Mouse (Mus musculus) MEL (cell line): ENCODE data around the gene Acadsb. TPM values are rescaled to one million over a fixed set of nuclear protein-coding genes. Genes with fewer than 3 reads are reported as not detected.

Experiments
- DNase-seq: peaks from one replicate; pipeline ENCODE4 v3.0.0; 2011; ENCODE audit warnings: low read depth, low spot score
- H3K27ac ChIP-seq: 2 replicates; pipeline ENCODE4 v1.5.1; 2012; ENCODE audit warnings: low read depth, mild to moderate bottlenecking, control low read depth, low read length, moderate library complexity; ENCODE audit not compliant: control insufficient read depth
- H3K27me3 ChIP-seq, 2 experiments: fragments of 150-350 bp in 1 of 2; sonication (generic) in 1 of 2; 2 replicates each; pipeline ENCODE4 v1.6.1; 2012; ENCODE audit warnings: low read length in 2 of 2, mild to moderate bottlenecking in 2 of 2, improper control_type of control experiment in 1 of 2, moderate library complexity in 1 of 2; ENCODE audit not compliant: insufficient read depth in 2 of 2, control insufficient read depth in 1 of 2
- H3K36me3 ChIP-seq, 2 experiments: 2 replicates each; pipeline ENCODE4 v1.6.1; 2012 to 2014; ENCODE audit warnings: low read length in 2 of 2, improper control_type of control experiment in 1 of 2, inconsistent platforms in 1 of 2, mild to moderate bottlenecking in 1 of 2; ENCODE audit not compliant: insufficient read depth in 2 of 2, control insufficient read depth in 1 of 2
- H3K4me1 ChIP-seq, 2 experiments: fragments of 150-350 bp in 1 of 2; sonication (generic) in 1 of 2; 2 replicates each; pipeline ENCODE4 v1.6.1; 2012; ENCODE audit warnings: low read length in 2 of 2, improper control_type of control experiment in 1 of 2, mild to moderate bottlenecking in 1 of 2; ENCODE audit not compliant: insufficient read depth in 2 of 2, control insufficient read depth in 1 of 2
- H3K4me3 ChIP-seq, 2 experiments: fragments of 150-350 bp in 1 of 2; sonication (generic) in 1 of 2; 2 replicates each; pipeline ENCODE4 v1.5.1; 2012; ENCODE audit warnings: low read depth in 2 of 2, low read length in 2 of 2, mild to moderate bottlenecking in 2 of 2, moderate library complexity in 2 of 2, control low read depth in 1 of 2, improper control_type of control experiment in 1 of 2; ENCODE audit not compliant: control insufficient read depth in 1 of 2, insufficient read depth in 1 of 2
- H3K79me2 ChIP-seq: 2 replicates; pipeline ENCODE4 v1.6.1; 2012; ENCODE audit warnings: mild to moderate bottlenecking, low read length, moderate library complexity; ENCODE audit not compliant: control insufficient read depth, poor library complexity, insufficient read depth
- H3K9ac ChIP-seq: 2 replicates; pipeline ENCODE4 v1.6.1; 2012; ENCODE audit warnings: low read depth, mild to moderate bottlenecking, control low read depth, low read length, moderate library complexity; ENCODE audit not compliant: control insufficient read depth, poor library complexity, severe bottlenecking
- H3K9me3 ChIP-seq: fragments of 150-350 bp; sonication (generic); replicated peaks from 2 replicates; pipeline ENCODE4 v1.6.1; 2012; ENCODE audit warnings: mild to moderate bottlenecking, low read length, improper control_type of control experiment, moderate library complexity; ENCODE audit not compliant: insufficient read depth
- BHLHE40 ChIP-seq: IDR thresholded peaks from 2 replicates; pipeline ENCODE4 v1.6.1; 2012; ENCODE audit warnings: low read depth, mild to moderate bottlenecking, inconsistent platforms, low read length, improper control_type of control experiment, borderline replicate concordance
- CHD2 ChIP-seq: IDR thresholded peaks from 2 replicates; pipeline ENCODE4 v1.6.1; 2011; ENCODE audit warnings: low read length, improper control_type of control experiment
- E2F4 ChIP-seq: IDR thresholded peaks from 2 replicates; pipeline ENCODE4 v1.6.1; 2011; ENCODE audit warnings: low read depth, low read length, improper control_type of control experiment, borderline replicate concordance
- EP300 ChIP-seq, 2 experiments: IDR thresholded peaks; 2 replicates each; pipeline ENCODE4 v1.6.1; 2011; ENCODE audit warnings: improper control_type of control experiment in 2 of 2, low read length in 2 of 2, low read depth in 1 of 2, mild to moderate bottlenecking in 1 of 2
- GATA1 ChIP-seq: IDR thresholded peaks from 2 replicates; pipeline ENCODE4 v1.6.1; 2011; ENCODE audit warnings: low read depth, low read length, improper control_type of control experiment
- JUND ChIP-seq: IDR thresholded peaks from 2 replicates; pipeline ENCODE4 v1.6.1; 2011; ENCODE audit warnings: low read depth, mild to moderate bottlenecking, improper control_type of control experiment, low read length
- KAT2A ChIP-seq: conservative IDR thresholded peaks from 2 replicates; pipeline ENCODE4 v1.6.1; 2012; ENCODE audit warnings: low read depth, low read length, improper control_type of control experiment, inconsistent platforms
- MAFK ChIP-seq: IDR thresholded peaks from 2 replicates; pipeline ENCODE4 v1.6.1; 2011; ENCODE audit warnings: low read depth, mild to moderate bottlenecking, low read length, improper control_type of control experiment, borderline replicate concordance
- MAX ChIP-seq: IDR thresholded peaks from 2 replicates; pipeline ENCODE4 v1.6.1; 2011; ENCODE audit warnings: low read length, improper control_type of control experiment
- MEF2A ChIP-seq: IDR thresholded peaks from 2 replicates; pipeline ENCODE4 v1.6.1; 2014; ENCODE audit warnings: low read depth, mild to moderate bottlenecking, inconsistent platforms, low read length, improper control_type of control experiment; ENCODE audit not compliant: poor library complexity, insufficient replicate concordance, severe bottlenecking; ENCODE audit errors: extremely low read depth
- MYC ChIP-seq: IDR thresholded peaks from 2 replicates; pipeline ENCODE4 v1.6.1; 2011; ENCODE audit warnings: low read depth, mild to moderate bottlenecking, low read length, improper control_type of control experiment, moderate library complexity
- NRF1 ChIP-seq: IDR thresholded peaks from 2 replicates; pipeline ENCODE4 v1.6.1; 2014; ENCODE audit warnings: low read depth, mild to moderate bottlenecking, inconsistent platforms, low read length, improper control_type of control experiment, moderate library complexity; ENCODE audit not compliant: poor library complexity, insufficient read depth, severe bottlenecking
- POLR2AphosphoS2 ChIP-seq: IDR thresholded peaks from 2 replicates; pipeline ENCODE4 v1.6.1; 2011; ENCODE audit warnings: low read length, improper control_type of control experiment
- POLR2AphosphoS5 ChIP-seq: IDR thresholded peaks from 2 replicates; pipeline ENCODE4 v1.6.1; 2012; ENCODE audit warnings: low read depth, borderline replicate concordance, mild to moderate bottlenecking, inconsistent platforms, low read length, moderate library complexity, mixed read lengths
- RAD21 ChIP-seq: IDR thresholded peaks from 2 replicates; pipeline ENCODE4 v1.6.1; 2011; ENCODE audit warnings: mild to moderate bottlenecking, low read depth, low read length, improper control_type of control experiment
- RCOR1 ChIP-seq: IDR thresholded peaks from 2 replicates; pipeline ENCODE4 v1.6.1; 2012; ENCODE audit warnings: low read depth, mild to moderate bottlenecking, inconsistent platforms, low read length, improper control_type of control experiment
- UBTF ChIP-seq: IDR thresholded peaks from 2 replicates; pipeline ENCODE4 v1.6.1; 2012; ENCODE audit warnings: low read depth, mild to moderate bottlenecking, inconsistent platforms, low read length, improper control_type of control experiment, moderate library complexity, borderline replicate concordance; ENCODE audit not compliant: insufficient read depth
- USF1 ChIP-seq: IDR thresholded peaks from 2 replicates; pipeline ENCODE4 v1.6.1; 2014; ENCODE audit warnings: low read depth, mild to moderate bottlenecking, inconsistent platforms, low read length, improper control_type of control experiment, moderate library complexity
- USF2 ChIP-seq, 2 experiments: IDR thresholded peaks; 2 replicates each; pipeline ENCODE4 v1.6.1; 2011 to 2012; ENCODE audit warnings: improper control_type of control experiment in 2 of 2, low read length in 2 of 2, borderline replicate concordance in 1 of 2, inconsistent platforms in 1 of 2, low read depth in 1 of 2, mild to moderate bottlenecking in 1 of 2; ENCODE audit not compliant: insufficient read depth in 1 of 2
- ZC3H11A ChIP-seq: IDR thresholded peaks from 2 replicates; pipeline ENCODE4 v1.6.1; 2012; ENCODE audit warnings: low read depth, mild to moderate bottlenecking, inconsistent platforms, low read length, improper control_type of control experiment
- ZKSCAN1 ChIP-seq: IDR thresholded peaks from 2 replicates; pipeline ENCODE4 v1.6.1; 2012; ENCODE audit warnings: low read depth, mild to moderate bottlenecking, inconsistent platforms, low read length, improper control_type of control experiment, moderate library complexity
- ZMIZ1 ChIP-seq: IDR thresholded peaks from 2 replicates; pipeline ENCODE4 v1.6.1; 2012; ENCODE audit warnings: low read depth, mild to moderate bottlenecking, inconsistent platforms, low read length, improper control_type of control experiment, moderate library complexity
- ZNF384 ChIP-seq: IDR thresholded peaks from 2 replicates; pipeline ENCODE4 v1.6.1; 2012; ENCODE audit warnings: low read depth, mild to moderate bottlenecking, inconsistent platforms, low read length, improper control_type of control experiment
- polyA plus RNA-seq, 2 experiments: library from polyadenylated mRNA; stranded (reverse) in 1 of 2; unstranded in 1 of 2; fragments of >175 nt in 1 of 2; fragments of >200 nt in 1 of 2; gene quantifications; 2 replicates each; pipeline versions ENCODE4 v1.2.1 to v1.2.4; 2012; ENCODE audit warnings: low replicate concordance in 2 of 2, low read depth in 1 of 2; ENCODE audit not compliant: insufficient read length in 2 of 2, insufficient read depth in 1 of 2, missing spikeins in 1 of 2
- total RNA-seq: library from RNA; depleted of rRNA; stranded (reverse); fragments of 300-350 nt; gene quantifications from 2 replicates; pipeline ENCODE4 v1.2.3, GENCODE M21; 2012

Gene Acadsb
- total and polyA plus RNA-seq, 3 experiments: 11.4 to 20.7 TPM; not detected in 1

- TF ChIP-seq USF2 (IDR thresholded peaks at IDR 0.05; ENCODE audit: borderline replicate concordance in 1 of 2, insufficient read depth in 1 of 2, low read depth in 1 of 2, low read length in 2 of 2) (no peak), KAT2A (no peak; the same call in 1 of the 2 replicates), MYC (peak; percentile 48; the same call in 1 of the 2 replicates), ZKSCAN1 (no peak), POLR2AphosphoS5 (no peak), USF1 (peak; percentile 47; the same call in 1 of the 2 replicates), ZC3H11A (no peak), NRF1 (peak; percentile 96), MEF2A (no peak), MAFK (no peak), RCOR1 (peak; percentile 4; the same call in 1 of the 2 replicates)
These were observed 47.6 kb upstream of the Acadsb start, which contains the start of gene 2310057M21Rik (continued) for GRCm38 (mm10) chr7:131362615-131363300.

- Histone ChIP-seq H3K9ac (no peak overlapping the region), H3K4me3 (no peak overlapping the region), H3K27me3 (no peaks in the 10 kb centered on the region), H3K4me1 (peaks cover 3 to 9% of the 10 kb centered on the region in 2 experiments), H3K27ac (no peak overlapping the region), H3K79me2 (peaks cover 15% of the 10 kb centered on the region), H3K36me3 (peaks cover 5 to 14% of the 10 kb centered on the region in 2 experiments), H3K9me3 (no peaks in the 10 kb centered on the region)
- DNase-seq: peak; percentile 14
- TF ChIP-seq ZNF384 (no peak), JUND (no peak)
These were observed 46.3 kb upstream of the Acadsb start for GRCm38 (mm10) chr7:131364131-131364530.

GRCm38 (mm10) chr7:131370648-131371469 is 39.5 kb upstream of the Acadsb start, which contains the start of gene Pstk:
Pstk (plus strand) TSS chr7:131371141.
- peaks cover 1% of the 10 kb centered on the region; the same call in 1 of the 2 replicates for H3K79me2 ChIP-seq
- H3K27ac ChIP-seq: peak within 1 kb of the TSS; percentile 71
- H3K9ac ChIP-seq: peak within 1 kb of the TSS; percentile 88
- peak within 1 kb of the TSS; percentile 81 to 87 for H3K4me3 ChIP-seq
- H3K9me3 ChIP-seq: no peaks in the 10 kb centered on the region
- DNase-seq: peak; percentile 94
- H3K27me3 ChIP-seq: no peaks in the 10 kb centered on the region
- H3K4me1 ChIP-seq: peaks cover 2 to 16% of the 10 kb centered on the region in 2 experiments; a peak in 3 of 4 replicates
- H3K36me3 ChIP-seq: peaks cover 0 to 15% of the 10 kb centered on the region in 2 experiments; a peak in 2 of 4 replicates
- TF ChIP-seq BHLHE40: no peak; the same call in 1 of the 2 replicates
- peak; percentile 96 for TF ChIP-seq NRF1
- no peak for TF ChIP-seq EP300 (IDR thresholded peaks at IDR 0.05; ENCODE audit: low read depth in 1 of 2, low read length in 2 of 2)
- no peak; the same call in 1 of the 2 replicates for TF ChIP-seq RAD21
- TF ChIP-seq CHD2: no peak
- TF ChIP-seq POLR2AphosphoS5: no peak
- TF ChIP-seq ZC3H11A: no peak
- no peak for TF ChIP-seq E2F4
- TF ChIP-seq POLR2AphosphoS2: peak; percentile 70
- peak; percentile 36; the same call in 1 of the 2 replicates for TF ChIP-seq GATA1
- TF ChIP-seq JUND: no peak
- peak; percentile 46; the same call in 1 of the 2 replicates for TF ChIP-seq MAX
- no peak for TF ChIP-seq USF1
- no peak for TF ChIP-seq MEF2A
- no peak for TF ChIP-seq RCOR1
- peak; percentile 62; the same call in 1 of the 2 replicates for TF ChIP-seq ZMIZ1
- no peak for TF ChIP-seq UBTF
